Mouse (Mus musculus) right cerebral cortex, postnatal 14 days (tissue): Measurements from ENCODE around the gene Dus1l.
"Not testable (repeated sequence)": the region's sequence is repeated elsewhere in the genome, so short reads cannot be mapped to it uniquely, and the experiment has no call there.

ENCODE experiments used
- DNase-seq: peaks from one replicate; pipeline ENCODE4 v3.0.0; 2022

The Dus1l gene

DNA sequence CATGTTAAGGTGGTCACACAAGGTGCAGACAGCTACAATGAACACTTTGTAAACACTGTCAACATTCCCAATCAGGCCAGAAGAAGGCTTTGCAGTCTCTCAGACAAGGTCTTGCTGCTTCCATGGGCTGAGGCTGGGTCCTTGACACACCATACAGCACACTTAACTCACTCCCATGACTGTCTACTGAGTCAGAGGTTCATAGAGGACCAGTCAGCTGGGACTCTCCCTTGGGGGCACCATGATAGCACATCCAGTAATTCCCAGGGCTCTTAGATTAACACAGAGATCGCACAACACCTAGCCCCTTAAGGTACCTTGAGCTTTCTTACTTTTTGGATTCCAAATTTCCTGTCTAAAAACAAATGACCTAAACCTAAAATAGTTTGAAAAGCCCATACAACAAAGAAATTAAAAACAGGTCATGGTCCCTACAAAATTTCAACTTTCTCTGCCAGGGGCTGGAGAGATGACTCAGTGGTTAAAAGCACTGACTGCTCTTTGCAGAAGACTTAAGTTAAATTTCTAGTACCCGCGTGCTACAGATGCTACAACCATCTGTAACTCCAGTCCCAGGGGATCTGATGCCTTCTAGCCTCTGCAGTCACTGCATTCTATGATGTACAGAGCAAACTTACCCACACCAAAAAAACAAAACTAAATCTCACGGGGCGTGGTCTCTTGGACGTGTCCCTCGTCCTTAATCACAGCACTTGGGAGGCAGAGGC, 22.6 kb downstream of the Dus1l start:
- DNase-seq: no peak

DNA sequence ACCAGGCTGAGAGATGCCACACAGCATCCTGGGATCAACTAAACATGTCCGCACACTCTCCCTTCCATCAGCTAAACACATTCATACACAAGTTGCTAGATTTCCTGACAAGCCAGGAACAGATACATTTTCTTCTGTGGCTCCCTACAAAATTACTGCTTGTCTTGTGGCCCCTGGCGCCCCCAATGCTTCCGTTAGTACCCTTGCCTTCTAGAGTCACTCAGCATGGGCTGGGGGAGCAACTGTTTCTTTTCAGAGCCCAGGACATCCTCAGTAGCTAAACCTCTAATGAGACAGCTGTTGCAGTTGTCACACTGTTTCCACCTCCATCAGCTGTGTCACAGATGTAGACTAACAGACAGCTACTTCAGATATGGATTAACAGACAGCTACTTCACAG, 23.5 kb downstream of the Dus1l start:
- no peak for DNase-seq

DNA sequence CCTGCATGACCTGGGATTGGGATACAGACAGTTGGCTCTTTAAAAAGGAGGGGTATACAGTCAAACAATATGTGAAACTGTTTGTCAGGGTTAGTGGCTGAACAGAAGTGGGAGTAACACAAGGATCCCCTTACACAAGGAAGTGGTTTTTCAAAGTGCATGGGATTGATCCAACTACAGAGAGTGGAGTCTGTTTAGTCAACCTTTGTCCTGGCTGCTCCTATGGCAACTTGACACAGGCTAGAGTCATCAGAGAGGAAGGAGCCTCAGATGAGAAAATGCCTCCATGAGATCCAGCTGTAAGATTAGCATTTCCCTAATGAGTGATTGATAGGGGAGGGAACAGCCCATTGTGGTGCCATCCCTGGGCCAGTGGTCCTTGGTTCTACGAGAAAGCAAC, 28.0 kb downstream of the Dus1l start:
- no peak for DNase-seq

DNA sequence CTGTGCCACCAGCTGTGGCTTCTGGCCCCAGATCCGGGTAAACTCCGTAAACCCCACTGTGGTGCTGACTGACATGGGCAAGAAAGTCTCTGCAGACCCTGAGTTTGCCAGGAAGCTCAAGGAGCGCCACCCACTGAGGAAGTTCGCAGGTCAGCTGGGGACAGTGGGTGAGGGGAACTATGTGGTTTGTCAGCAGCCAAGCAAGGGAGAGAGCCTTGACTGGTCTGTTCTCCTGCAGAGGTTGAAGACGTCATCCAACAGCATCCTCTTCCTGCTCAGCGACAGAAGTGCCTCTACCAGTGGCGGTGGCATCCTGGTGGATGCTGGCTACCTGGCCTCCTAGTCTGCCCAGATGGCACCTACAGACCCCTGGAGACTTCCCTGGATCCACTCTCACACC, 29.2 kb downstream of the Dus1l start:
- not testable (repeated sequence) for DNase-seq

DNA sequence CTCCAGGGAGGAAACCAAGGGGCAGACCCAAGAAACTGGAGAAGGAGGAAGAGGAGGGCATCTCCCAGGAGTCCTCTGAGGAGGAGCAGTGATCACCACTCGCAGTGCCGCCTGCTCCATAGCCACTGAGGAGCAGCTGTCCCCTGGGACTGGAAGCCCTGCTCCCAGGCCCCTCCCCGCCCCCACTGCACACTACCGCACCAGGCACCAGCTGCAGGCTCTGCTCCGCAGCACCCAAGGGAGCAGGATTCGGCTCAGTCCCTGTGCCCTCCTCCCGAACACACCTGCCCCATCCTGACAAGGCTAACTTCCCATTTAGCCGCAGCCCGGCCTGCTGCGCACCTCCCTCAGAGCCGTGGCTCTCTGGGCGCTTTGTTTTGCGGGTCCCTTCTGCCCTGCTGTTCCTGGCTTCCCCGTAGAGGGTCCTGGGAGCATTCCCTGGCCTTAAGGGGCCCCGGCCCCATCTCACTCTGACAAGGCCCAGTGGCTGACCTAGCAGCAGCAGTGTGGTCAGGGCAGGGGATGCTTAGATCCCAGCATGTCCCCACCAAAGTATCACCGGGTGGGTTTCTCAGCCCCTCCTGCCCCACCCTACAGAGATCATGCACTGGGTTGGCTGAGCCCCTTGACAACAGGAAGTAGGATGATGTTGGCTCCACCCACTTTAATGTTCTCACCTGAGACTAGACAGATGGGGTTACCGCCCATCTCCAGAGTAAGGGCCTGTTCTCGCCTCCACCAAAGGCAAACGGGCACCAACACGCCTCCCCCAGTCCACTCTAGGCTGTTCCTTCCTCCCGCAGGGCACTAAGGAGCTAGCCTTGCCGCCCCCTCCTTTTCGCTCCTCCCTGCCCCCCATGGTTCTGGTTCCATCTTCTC, 32.8 kb downstream of the Dus1l start:
- not testable (repeated sequence) for DNase-seq

DNA sequence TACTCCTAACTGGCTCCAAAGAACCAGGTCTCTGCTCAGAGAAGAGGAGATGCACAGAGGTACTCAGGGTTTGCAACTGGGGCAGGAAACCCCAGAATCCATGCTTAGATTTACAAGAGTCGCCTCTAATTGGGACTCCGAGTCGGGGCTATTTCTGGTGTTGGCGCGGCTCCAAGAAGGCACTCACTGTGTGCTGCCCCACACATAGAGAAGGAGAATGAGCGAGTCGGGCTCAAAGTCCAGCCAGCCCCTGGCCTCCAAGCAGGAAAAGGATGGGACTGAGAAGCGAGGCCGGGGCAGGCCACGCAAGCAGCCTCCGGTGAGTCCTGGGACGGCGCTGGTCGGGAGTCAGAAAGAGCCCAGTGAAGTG, 33.5 kb downstream of the Dus1l start, which contains the start of gene Hmga1b:
Hmga1b (plus strand) TSS at position 123 of the 370 bp plus-strand sequence.
- not testable (repeated sequence) for DNase-seq

DNA sequence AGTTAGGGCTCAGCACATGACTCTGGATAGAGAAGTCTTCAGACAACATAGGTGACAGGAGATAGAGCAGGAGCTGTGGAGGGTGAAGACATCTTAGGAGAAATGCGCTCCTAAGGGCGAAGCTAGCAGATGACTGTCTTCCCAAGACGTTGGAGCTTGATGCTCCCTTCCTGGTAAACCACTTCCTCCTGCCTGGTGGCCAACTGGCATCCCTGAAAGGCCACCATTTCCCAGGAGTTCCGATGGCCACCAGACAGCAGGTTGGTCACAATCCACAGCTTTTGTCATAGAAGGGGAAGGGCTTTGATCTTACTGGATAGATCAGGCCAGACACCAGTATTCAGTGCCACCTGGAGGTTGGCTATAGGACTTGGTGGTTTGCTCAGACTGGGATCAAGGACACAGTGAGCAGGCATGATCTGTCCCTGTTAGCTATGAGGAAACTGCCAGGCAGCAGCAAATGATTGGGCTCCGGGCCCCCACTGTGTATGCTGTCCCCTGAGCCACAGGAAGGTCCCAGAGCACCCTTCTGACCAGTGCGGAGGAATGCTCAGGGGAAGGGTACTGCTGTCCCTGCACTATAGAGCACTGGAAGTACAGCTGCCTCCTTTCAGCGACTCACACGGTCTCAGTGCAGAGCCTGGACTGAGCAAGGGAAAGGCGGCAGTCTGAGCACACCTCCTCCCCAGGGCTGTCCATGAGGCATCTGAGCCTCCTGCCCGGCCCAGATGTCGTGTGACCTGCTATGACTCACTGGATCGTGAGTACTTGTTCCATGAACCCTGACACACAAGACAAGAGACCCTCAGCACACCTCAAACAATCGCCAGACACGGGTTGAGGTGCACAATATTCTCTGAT, 34.2 kb downstream of the Dus1l start:
- DNase-seq: no peak

DNA sequence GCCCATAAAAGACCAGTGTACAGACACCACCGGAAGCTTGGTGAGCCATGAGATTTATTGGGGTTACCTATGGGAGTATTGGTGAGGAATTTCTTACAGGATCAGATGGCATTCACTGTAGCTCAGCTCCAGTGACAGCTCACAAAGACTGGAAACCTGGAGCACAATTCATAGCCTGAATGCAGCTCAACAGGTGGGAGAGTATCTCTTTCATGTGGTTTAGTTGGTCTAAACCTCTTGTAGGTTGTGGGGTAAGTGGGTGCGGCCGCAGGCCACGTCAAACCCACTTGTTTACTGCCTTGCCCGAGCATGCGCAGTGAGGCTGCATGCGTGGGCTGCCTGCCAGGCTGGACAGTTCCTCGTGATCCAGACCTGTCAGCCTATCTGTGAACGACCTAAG, 36.0 kb downstream of the Dus1l start:
- DNase-seq: no peak

DNA sequence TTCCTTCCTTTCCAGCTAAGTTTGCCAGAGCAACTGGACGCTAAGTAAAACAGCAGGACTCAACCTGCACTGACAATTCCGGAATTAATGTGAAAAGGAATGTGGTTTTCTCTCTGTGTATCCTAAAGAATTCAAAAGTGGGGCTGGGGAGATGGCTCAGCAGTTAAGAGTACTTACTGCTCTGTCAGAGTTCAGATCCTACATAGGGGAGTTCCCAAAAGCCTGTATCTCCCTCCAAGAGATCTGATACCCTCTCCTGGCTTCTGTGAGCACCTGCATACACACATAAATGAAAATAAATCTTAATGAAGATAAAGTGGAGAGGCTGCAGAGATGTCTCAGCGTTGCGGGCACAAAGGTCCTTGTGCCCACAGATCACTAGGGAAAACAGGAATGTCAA, 44.6 kb downstream of the Dus1l start:
- no peak for DNase-seq

DNA sequence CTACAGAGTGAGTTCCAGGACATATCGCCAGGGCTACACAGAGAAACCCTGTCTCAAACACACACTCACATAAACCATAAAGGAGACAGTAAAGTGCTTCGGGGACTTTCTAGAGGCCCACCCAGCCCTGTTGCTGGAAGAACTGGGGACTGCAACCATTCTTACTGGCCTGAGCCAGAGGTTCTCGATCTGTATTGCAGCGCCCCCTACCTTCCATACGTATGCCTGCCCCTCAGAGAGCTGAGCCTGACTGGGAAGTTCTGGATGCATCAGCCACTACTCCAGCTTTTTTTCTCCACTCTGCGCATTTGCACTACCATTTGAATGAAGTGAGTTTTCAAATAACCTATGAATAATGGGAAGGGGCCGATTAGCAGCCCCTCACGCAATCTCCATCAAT, 46.8 kb downstream of the Dus1l start:
- no peak for DNase-seq

DNA sequence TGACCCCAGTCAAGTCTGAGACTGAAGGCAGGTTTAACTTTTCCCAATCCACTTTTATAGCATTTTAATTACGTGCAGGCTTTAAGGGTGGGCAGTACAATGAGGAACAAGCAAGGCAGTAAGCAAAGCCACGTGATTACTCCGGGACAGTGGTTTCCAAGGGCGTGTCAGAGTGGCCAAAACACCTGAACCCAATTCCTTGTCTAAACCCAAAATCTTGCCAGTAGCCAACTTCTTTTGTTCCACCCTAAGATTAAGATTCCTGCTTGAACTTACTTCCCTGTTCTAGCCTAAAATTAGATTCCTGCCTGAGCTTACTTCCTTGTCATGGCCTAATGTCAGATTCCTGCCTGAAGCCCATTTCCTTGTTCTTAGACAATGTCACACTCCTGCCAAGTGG, 48.2 kb downstream of the Dus1l start:
- DNase-seq: no peak

DNA sequence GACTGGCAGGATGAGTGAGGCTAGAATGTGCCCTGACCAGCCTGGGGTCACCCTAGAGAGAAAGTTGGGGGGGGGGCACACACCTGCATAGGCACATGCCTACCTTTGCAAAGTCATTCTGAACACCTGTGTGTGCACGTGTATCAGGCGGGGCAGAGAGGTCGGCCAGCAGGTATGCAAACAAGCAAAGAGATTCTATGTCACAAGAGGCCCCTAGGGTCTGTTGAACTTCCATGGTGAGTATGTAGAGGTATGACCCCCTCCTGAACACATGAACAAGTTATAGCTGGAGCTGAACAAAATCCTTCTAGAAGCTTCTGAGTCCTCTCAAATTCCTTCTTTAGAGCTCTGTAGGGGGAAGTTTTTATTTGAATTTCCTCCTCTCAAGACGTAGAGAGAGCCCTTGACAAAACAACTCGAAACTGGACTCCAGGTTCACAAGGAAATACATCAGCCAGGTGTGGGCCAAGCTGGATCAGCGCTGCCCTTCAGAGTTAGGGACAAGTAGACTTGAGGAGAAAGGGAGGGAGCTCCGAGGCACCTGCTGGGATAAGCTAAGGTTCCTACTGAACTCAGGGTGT, 52.0 kb downstream of the Dus1l start:
- DNase-seq: no peak

DNA sequence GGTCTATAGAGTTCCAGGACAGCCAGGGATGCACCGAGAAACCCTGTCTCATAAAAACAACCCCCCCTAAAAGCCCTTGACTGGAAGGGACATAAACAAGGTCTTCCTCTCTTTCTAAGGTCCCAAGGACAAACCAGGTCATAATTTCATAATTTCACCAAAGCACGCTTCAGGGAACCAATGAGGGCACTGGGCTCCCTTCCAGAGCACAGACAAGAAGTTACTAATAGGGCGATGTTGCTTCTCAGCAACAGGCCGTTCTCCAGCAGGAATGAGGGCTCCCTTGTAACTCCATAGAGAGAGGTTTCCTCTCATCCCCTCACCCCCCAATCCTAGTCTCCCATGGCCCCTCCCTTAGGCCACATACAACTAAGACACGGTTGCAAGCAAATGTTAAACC, 55.2 kb downstream of the Dus1l start:
- DNase-seq: no peak
